Mouse (Mus musculus) forebrain, postnatal 0 days (tissue): Measurements from ENCODE around the gene Pde11a. TPM values are rescaled to one million over a fixed set of nuclear protein-coding genes. Genes with fewer than 3 reads are reported as not detected.
A peak's percentile ranks its signal among the peaks of the same experiment; 100 is the strongest.

Experiments
- ATAC-seq: fragments of 200-750 bp; cut with Nextera tagmentation; 2 replicates; pipeline ENCODE4 v1.8.0; 2017; ENCODE audit warnings: mild to moderate bottlenecking, moderate library complexity
- DNase-seq: peaks from one replicate; pipeline ENCODE4 v3.0.0-alpha.2; 2015
- H3K27ac ChIP-seq: fragments of 300-500 bp; sonication (generic); 2 replicates; pipeline ENCODE4 v1.5.1; 2014; ENCODE audit warnings: low read depth, mild to moderate bottlenecking, antibody characterized with exemption, low read length, moderate library complexity, mixed read lengths
- H3K27me3 ChIP-seq: fragments of 300-500 bp; sonication (generic); 2 replicates; pipeline ENCODE4 v1.6.1; 2014; ENCODE audit warnings: mild to moderate bottlenecking, low read length, mixed read lengths; ENCODE audit not compliant: insufficient read depth
- H3K36me3 ChIP-seq: fragments of 300-500 bp; sonication (generic); 2 replicates; pipeline ENCODE4 v1.6.1; 2014; ENCODE audit warnings: mild to moderate bottlenecking, moderate library complexity; ENCODE audit not compliant: insufficient read depth
- H3K4me1 ChIP-seq: fragments of 300-500 bp; sonication (generic); 2 replicates; pipeline ENCODE4 v1.6.1; 2014; ENCODE audit warnings: antibody characterized with exemption; ENCODE audit not compliant: insufficient read depth
- H3K4me2 ChIP-seq: fragments of 300-500 bp; sonication (generic); 2 replicates; pipeline ENCODE4 v1.6.1; 2014; ENCODE audit warnings: low read depth, mild to moderate bottlenecking, moderate library complexity
- H3K4me3 ChIP-seq: fragments of 300-500 bp; sonication (generic); 2 replicates; pipeline ENCODE4 v1.5.1; 2014; ENCODE audit warnings: low read depth, low read length, mixed read lengths
- H3K9ac ChIP-seq: fragments of 300-500 bp; sonication (generic); 2 replicates; pipeline ENCODE4 v1.6.1; 2014; ENCODE audit warnings: mild to moderate bottlenecking
- H3K9me3 ChIP-seq: fragments of 300-500 bp; sonication (generic); 2 replicates; pipeline ENCODE4 v1.6.1; 2016; ENCODE audit warnings: low read length
- CTCF ChIP-seq: sonication (generic); IDR thresholded peaks from 2 replicates; pipeline ENCODE4 v1.5.1; 2016; ENCODE audit warnings: antibody characterized with exemption, control low read depth, low read depth
- WGBS: fragments of 180-500 bp; shearing (Covaris S2); extraction: QIAGEN DNeasy Blood & Tissue Kit; methylation state at CpG from one replicate; pipeline ENCODE4 v1.1.7; 2014; 5-methylcytosine and 5-hydroxymethylcytosine counted together
- polyA plus RNA-seq: library from polyadenylated mRNA; unstranded; fragments of >200 nt; fragmentation: Nextera tagmentation; extraction: Ambion mirVana; gene quantifications from 2 replicates; pipeline ENCODE4 v1.2.1, GENCODE M21; 2015
- total RNA-seq: library from RNA; depleted of rRNA; stranded (reverse); fragments of >200 nt; gene quantifications from 2 replicates; pipeline ENCODE4 v1.2.3, GENCODE M21; 2014

The Pde11a gene
- total and polyA plus RNA-seq, 2 experiments from 2014 or later = 0.86 to 1.0 TPM

- H3K9me3 ChIP-seq = no peaks in the 10 kb centered on the region
- H3K27me3 ChIP-seq = no peaks in the 10 kb centered on the region
- no peak overlapping the region for H3K4me2 ChIP-seq
- ATAC-seq = no peak
- no peaks in the 10 kb centered on the region for H3K36me3 ChIP-seq
- no peaks in the 10 kb centered on the region for H3K4me1 ChIP-seq
- 38% methylated on average over 2 of the region's 2 CpGs for WGBS
- peak; percentile 27 for DNase-seq
- H3K27ac ChIP-seq = no peak overlapping the region
- no peak overlapping the region for H3K9ac ChIP-seq
- TF ChIP-seq CTCF = no peak
- H3K4me3 ChIP-seq = no peak overlapping the region
These were observed 99.4 kb downstream of the Pde11a start for GRCm38 (mm10) chr2:76239175-76239574.

GRCm38 (mm10) chr2:76238496-76238895 is 100.1 kb downstream of the Pde11a start:
- DNase-seq (no peak), ATAC-seq (no peak)
- H3K4me2 ChIP-seq = no peak overlapping the region
- H3K4me1 ChIP-seq = no peaks in the 10 kb centered on the region
- no peak overlapping the region for H3K9ac ChIP-seq
- no peaks in the 10 kb centered on the region for H3K9me3 ChIP-seq
- TF ChIP-seq CTCF = no peak
- H3K27ac ChIP-seq = no peak overlapping the region
- 91% methylated on average over 3 of the region's 3 CpGs for WGBS
- no peaks in the 10 kb centered on the region for H3K36me3 ChIP-seq
- H3K4me3 ChIP-seq = no peak overlapping the region
- H3K27me3 ChIP-seq = no peaks in the 10 kb centered on the region

GRCm38 (mm10) chr2:76237638-76238420 is 100.7 kb downstream of the Pde11a start:
- Histone ChIP-seq H3K36me3 (no peaks in the 10 kb centered on the region), H3K9ac (no peak overlapping the region), H3K9me3 (no peaks in the 10 kb centered on the region), H3K4me1 (no peaks in the 10 kb centered on the region), H3K4me3 (no peak overlapping the region), H3K27ac (no peak overlapping the region), H3K27me3 (no peaks in the 10 kb centered on the region), H3K4me2 (no peak overlapping the region)
- no peak for TF ChIP-seq CTCF
- ATAC-seq (no peak), DNase-seq (no peak)
- 90% methylated on average over 10 of the region's 10 CpGs for WGBS

DNA sequence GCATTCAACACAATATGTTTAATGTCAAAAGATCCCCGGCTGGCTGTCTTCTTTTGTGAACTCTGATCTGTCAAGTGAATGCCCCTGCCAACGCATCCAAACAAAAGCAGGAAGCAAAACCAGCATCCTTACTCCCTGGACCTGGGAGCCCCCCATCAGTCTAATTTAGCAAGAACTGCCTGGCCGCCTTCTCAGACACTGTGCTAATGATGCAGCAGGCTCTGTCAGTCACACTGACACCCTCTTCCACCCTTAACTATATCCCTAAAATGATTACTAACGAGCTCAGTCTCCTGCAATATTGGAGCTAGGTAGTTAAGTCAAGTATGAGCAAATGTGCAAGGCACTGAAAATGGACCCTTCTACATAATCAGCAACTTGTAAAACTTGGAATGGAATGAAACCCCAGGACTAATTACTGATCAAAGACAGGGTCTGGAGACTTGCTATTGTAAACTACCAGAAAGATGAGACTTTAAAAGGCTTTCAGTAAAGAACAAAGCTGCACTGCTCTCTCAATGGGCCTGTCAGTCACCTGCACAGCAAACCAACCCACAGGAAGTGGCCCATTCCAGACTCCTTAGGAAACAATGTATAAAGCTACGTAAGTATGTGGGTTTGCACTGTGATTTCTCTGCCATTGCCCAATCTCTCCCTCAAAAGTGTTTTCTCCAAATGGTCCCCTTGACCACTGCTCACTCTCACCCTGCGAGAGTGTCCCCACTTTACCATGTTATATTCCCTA is 118.0 kb downstream of the Pde11a start:
- Histone ChIP-seq H3K4me2 (no peak overlapping the region), H3K9me3 (no peaks in the 10 kb centered on the region), H3K9ac (no peak overlapping the region), H3K36me3 (no peaks in the 10 kb centered on the region), H3K4me1 (no peaks in the 10 kb centered on the region), H3K4me3 (no peak overlapping the region), H3K27ac (no peak overlapping the region), H3K27me3 (no peaks in the 10 kb centered on the region)
- no peak for DNase-seq
- 26% methylated on average over 6 of the region's 6 CpGs for WGBS
- no peak for ATAC-seq
- no peak for TF ChIP-seq CTCF

GRCm38 (mm10) chr2:76219540-76219939 is 119.0 kb downstream of the Pde11a start:
- H3K4me1 ChIP-seq = no peaks in the 10 kb centered on the region
- TF ChIP-seq CTCF = no peak
- H3K4me2 ChIP-seq = no peak overlapping the region
- no peak for ATAC-seq
- H3K27ac ChIP-seq = no peak overlapping the region
- H3K4me3 ChIP-seq = no peak overlapping the region
- no peaks in the 10 kb centered on the region for H3K36me3 ChIP-seq
- no peaks in the 10 kb centered on the region for H3K27me3 ChIP-seq
- no peak for DNase-seq
- no peaks in the 10 kb centered on the region for H3K9me3 ChIP-seq
- H3K9ac ChIP-seq = no peak overlapping the region
- WGBS = 78% methylated on average over 6 of the region's 6 CpGs

DNA sequence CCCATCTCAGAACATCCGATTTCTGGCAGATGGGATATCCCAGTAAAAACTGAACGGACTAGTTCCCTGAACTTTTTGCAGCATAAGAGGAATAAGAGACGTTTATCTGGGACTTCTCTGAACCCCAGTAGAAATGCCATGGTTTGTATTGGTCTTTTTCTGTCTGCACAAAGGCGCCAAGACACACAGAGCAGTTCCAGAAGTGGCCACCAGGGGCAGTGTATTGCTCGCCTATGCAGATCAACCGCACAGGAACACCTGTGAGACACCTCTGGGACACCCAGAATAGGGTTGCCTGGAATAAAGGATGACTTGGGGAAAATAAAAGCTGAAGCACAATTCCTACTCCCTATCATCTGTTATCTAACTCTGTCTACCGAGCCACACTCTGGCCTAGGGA is 122.4 kb downstream of the Pde11a start:
- no peak for ATAC-seq
- no peaks in the 10 kb centered on the region for H3K9me3 ChIP-seq
- WGBS = 65% methylated on average over 7 of the region's 7 CpGs
- no peak overlapping the region for H3K4me3 ChIP-seq
- H3K4me2 ChIP-seq = no peak overlapping the region
- no peaks in the 10 kb centered on the region for H3K36me3 ChIP-seq
- DNase-seq = peak; percentile 3
- no peak overlapping the region for H3K27ac ChIP-seq
- no peaks in the 10 kb centered on the region for H3K4me1 ChIP-seq
- H3K27me3 ChIP-seq = no peaks in the 10 kb centered on the region
- peak; percentile 63 for TF ChIP-seq CTCF
- no peak overlapping the region for H3K9ac ChIP-seq

DNA sequence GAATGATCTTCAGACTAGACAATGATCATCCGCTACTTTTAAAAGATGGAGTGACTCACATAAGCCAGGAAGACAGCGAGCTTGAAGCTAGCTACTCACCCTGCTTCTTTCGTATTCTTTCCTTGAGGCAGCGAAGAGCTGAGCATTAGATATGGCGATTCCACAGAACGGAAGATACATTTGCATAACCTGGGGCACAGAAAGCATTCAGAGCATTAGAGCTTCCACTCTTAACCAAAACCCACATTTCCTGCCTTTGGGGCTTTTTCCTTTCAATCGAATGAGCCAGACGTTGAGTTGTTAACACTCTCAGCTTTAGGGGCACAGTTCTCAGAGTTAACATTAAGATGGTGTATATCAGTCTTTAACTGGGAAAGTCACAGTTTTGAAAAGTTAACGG is 123.4 kb downstream of the Pde11a start:
- Histone ChIP-seq H3K36me3 (no peaks in the 10 kb centered on the region), H3K4me2 (no peak overlapping the region), H3K27me3 (no peaks in the 10 kb centered on the region), H3K4me3 (no peak overlapping the region), H3K9me3 (no peaks in the 10 kb centered on the region), H3K27ac (no peak overlapping the region), H3K4me1 (no peaks in the 10 kb centered on the region), H3K9ac (no peak overlapping the region)
- TF ChIP-seq CTCF = no peak
- DNase-seq = no peak
- 90% methylated on average over 9 of the region's 9 CpGs for WGBS
- ATAC-seq = no peak
